Mouse (Mus musculus): ENCODE data around the gene Smtnl2.
"Not testable (repeated sequence)": the region's sequence is repeated elsewhere in the genome, so short reads cannot be mapped to it uniquely, and the experiment has no call there.

Gene Smtnl2

DNA sequence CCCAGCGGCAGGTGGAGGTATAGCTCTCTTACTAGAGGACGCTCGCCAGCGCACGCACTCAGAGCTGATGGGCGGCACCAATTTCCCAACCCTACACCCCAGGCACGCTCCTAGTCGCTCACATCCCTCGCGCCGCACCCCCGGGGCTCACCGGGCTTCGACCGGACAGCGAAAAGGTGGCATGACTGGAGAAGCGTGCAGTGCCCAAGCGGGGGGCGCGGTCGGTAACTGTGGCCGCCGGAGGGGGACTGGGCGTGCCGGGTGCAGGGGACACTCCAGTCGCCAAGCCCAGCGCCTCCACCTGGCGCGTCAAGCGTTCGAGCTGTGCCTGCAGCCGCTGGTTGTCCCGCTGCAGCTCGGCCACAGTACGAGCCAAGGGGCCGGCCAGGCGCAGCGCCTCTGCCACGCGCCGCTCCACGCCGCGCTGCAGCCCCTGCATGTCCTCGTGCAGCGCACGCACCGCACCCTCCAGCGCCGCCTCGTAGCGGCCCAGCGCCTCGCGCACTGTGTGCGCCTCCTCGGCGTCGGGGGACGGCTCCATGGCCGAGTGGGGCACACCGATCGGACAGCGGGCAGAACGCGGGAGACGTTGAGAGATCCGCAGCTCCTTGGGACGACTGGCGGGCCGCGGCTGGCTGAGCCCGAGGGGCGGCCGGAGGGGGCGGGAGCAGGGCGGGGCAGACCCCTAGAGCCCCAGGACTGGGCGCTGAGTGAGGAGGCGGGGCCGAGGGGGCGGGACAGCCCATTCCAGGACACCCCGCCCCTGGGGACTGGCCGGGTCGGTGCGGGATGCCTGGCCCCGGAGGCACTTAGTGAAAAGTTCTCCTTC lies at the start of gene Smtnl2:
Smtnl2 (minus strand) TSS at position 621 of the 829 bp plus-strand sequence.
- peak; percentile 94 for DNase-seq

- no peak for DNase-seq
Observed at GRCm38 (mm10) chr11:72458502-72458901, 47.0 kb upstream of the Smtnl2 start.

DNA sequence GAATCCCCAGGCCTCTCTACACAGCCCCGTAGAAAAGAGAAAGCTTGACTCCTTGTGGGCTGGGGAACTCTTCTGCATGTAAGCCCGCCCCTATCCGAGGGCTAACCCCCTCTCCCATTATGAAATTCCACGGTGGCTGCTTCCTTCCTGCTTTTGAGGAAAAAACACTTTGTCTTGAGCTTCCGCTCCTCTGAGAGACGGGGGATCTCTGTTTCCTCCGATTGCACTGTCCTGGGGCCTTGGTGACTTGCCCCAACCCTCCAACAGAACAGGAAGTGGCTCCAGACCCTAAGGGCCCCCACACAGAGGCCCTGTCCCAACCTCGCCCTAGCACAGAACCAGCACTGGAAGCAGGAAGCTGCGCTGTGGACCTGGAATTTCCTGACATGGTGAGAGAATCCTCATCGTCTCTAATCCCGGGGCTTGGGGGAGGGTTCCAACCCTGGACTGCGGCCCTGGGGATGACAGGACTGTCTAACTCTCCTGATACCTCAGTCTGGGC lies 46.5 kb upstream of the Smtnl2 start:
- DNase-seq, result peak; percentile 71

DNA sequence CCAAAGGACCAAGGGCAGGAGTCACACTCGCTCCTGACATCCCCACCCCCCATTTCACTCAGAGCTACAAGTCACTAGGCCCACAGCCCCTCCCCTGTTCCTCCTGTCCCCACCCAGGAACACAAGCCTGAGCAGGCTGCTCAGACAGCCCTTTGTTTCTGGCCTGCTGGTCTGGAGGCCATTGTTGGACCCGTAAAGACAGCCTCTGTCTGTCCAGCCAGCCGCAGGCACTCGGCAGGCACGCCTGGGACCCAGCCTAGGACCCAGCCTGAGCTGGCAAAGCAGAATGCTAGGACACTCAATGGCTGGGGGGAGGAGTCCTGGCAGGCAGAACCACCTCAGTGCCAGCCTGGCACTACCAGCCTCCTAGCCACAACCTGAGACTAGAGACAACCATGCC lies 44.2 kb upstream of the Smtnl2 start:
- DNase-seq, result peak; percentile 27

- no peak for DNase-seq
Observed at GRCm38 (mm10) chr11:72453105-72453953, 41.8 kb upstream of the Smtnl2 start.

DNA sequence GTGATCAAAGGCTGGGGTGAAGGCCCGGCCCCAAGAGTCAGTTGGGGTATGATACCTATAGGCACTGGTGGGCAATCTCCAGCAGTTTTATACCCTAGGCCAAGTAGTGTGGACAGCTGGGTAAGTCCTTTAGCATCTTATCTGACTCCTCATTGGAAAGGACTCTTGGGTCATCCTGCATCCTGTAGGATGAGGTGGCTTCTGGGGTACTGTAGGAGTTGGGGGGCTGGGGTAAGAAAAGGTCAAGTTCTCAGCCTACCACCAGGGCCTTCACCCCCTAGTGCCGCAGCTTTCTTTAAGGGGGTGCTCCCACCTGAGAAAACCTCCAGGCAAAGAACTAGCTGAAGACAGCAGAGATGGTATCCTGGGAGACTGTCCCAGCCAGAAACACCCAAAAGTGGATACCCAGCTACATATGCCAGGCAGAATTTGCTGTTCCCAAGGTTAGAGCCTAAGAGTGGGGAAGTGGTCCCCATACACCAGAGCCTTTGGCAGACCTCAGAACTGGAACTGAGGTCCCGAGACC lies 40.7 kb upstream of the Smtnl2 start:
- no peak for DNase-seq

DNA sequence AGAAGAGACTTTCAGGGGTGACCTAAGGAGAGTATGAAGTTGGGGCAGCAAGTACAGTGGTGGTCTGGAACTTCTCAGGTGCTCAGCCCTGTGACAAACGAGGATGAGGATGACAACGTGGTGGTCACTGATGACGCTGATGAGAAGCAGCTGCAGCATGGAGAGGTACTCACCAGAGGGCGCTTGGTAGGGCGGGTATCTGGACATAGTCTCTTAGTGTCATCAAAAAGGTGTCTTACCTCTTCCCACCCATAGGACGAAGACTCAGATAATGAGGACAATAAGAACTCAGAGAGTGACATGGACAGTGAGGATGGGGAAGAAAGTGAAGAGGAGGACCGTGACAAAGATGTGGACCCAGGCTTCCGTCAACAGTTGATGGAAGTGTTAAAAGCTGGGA lies 36.0 kb upstream of the Smtnl2 start:
- DNase-seq, result no peak

- peak; percentile 71 for DNase-seq
Observed at GRCm38 (mm10) chr11:72446311-72447105, 35.0 kb upstream of the Smtnl2 start.

GRCm38 (mm10) chr11:72440965-72441664 lies 29.6 kb upstream of the Smtnl2 start, which contains the start of gene Mybbp1a:
Gene Mybbp1a, plus strand, starts transcription at chr11:72441355.
- peak; percentile 99 for DNase-seq

- DNase-seq, result not testable (repeated sequence)
Observed at GRCm38 (mm10) chr11:72440597-72440964, 29.1 kb upstream of the Smtnl2 start.

GRCm38 (mm10) chr11:72438411-72438810 lies 26.9 kb upstream of the Smtnl2 start:
- DNase-seq, result no peak

DNA sequence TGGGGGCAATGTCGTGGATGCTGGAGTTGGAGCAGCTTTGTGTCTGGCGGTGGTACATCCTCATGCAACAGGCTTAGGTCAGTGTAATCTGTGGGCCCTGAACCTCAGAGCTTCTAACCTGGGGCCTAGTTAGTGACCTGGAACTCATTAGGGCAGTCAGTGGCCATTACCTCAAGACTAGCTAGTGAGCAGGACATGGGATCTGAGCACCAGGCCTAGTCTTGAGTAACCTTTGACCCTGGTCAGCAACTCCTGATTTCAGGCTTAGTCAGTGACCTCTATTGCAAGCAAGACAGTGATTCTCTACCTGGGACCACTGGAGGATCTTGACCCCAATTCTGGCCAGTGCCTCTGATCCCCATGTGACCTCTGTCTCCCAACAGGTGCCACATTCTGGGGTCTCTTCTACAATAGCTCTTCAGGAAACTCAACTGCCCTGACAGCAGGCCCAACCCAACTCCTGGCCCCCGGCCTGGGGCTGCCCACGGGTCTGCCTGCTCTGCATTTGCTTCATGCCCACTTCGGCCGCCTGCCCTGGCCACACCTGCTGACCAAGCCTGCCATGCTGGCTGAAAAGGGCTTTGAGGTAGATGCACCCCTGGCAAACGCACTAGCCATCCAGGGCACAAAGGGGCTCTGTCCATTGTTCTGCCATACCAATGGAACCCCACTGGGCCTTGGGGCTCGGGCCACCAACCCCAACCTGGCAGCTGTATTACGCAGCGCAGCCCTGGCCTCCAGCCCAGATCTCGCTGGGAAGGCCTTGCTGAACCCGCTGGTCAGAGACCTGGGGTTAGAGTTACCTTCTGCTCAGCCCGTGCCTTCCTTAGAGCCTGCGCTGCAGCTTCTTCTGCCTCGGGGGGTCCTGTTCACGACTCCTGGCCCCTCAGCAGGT lies 25.5 kb upstream of the Smtnl2 start:
- no peak for DNase-seq

- peak; percentile 38 for DNase-seq
Observed at GRCm38 (mm10) chr11:72436271-72436670, 24.8 kb upstream of the Smtnl2 start.

GRCm38 (mm10) chr11:72435694-72436045 lies 24.2 kb upstream of the Smtnl2 start:
- DNase-seq, result peak; percentile 62

DNA sequence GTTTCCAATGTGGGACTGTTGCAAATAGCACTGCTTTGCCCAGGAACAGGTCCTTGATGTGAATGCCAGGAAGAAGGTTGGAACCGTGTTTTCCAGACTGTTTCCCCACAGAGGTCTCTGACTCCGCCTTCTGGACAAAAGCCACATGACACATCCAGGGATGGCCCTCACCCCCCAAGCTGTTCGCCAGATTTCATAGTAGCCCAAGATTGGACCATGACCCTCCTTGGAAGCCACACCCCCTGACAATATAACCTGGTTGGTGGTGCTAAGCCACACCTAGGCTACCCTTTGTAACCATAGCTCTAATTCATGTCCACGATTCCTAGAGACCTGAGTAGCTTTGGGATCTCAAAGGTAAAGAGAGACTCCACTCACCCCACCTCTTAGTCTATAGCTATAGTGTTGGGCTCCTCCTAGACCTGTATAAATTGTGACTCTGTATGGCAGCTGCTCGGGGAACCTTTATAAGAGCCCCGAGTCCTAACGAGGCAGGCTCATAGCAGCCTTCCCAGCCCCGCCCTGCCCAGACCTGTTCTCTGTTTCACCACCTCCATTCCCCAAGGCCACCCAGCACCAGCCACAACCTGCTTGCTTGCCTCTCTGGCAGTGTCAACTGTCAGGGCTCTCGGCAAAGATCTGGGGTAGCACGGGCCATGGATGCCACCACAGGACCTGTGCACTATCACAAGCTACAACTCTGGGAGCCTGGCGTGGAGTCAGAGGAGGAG lies 23.6 kb upstream of the Smtnl2 start, which contains the start of gene Ggt6:
Ggt6 (plus strand) TSS at position 564 of the 731 bp plus-strand sequence.
- peak; percentile 26 for DNase-seq

DNA sequence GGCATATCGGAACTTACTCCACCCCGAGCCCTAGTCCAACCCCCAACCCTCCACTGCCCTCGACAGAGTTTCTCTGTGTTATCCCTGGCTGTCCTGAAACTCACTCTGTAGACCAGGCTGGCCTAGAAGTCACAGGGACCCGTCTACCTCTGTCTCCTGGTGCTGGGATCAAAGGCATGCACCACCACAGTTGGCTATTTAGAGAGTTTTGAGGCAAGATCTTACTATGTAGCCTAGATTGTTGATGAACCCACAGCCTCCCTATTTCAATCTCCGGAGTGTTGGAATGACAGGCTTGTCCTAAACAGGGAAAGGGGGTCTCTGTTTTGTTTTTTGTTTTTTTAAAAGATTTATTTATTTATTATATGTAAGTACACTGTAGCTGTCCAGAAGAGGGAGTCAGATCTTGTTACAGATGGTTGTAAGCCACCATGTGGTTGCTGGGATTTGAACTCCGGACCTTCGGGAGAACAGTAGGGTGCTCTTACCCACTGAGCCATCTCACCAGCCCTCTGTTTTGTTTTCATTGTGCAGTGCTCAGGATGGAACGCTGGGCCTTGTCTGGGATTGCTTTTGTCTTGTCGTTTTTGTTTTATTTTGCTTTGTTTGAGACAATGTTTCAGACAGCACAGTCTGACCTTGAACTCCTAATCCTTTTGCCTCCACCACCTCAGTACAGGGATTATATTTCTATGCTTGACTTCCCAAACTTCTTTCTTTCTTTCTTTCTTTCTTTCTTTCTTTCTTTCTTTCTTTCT lies 19.0 kb upstream of the Smtnl2 start:
- not testable (repeated sequence) for DNase-seq

- DNase-seq, result peak; percentile 94
Observed at GRCm38 (mm10) chr11:72429288-72429690, 17.8 kb upstream of the Smtnl2 start.

- DNase-seq, result peak; percentile 96
Observed at GRCm38 (mm10) chr11:72428694-72429093, 17.2 kb upstream of the Smtnl2 start.

GRCm38 (mm10) chr11:72426884-72427283 lies 15.4 kb upstream of the Smtnl2 start:
- peak; percentile 34 for DNase-seq

Measured in lung, postnatal 36 days (tissue).